Mouse (Mus musculus) kidney, adult 8-10 months (tissue): ENCODE results near the gene S100z.

Experiments
- DNase-seq, 2 experiments: peaks; one replicate each; pipeline ENCODE4 v3.0.0; 2022

Gene S100z

GRCm38 (mm10) chr13:95478671-95479413, at the start of gene S100z:
Gene S100z (minus strand): TSS chr13:95478721.
- no peak for DNase-seq

- DNase-seq, result peak; percentile 95
Observed at GRCm38 (mm10) chr13:95524674-95525491, 46.4 kb upstream of the S100z start, which contains the start of gene F2rl1. Gene F2rl1 (minus strand): TSS chr13:95525227.

- no peak for DNase-seq
Observed at GRCm38 (mm10) chr13:95524424-95524673, 45.8 kb upstream of the S100z start.

- peak; percentile 80 to 82 for DNase-seq
Observed at GRCm38 (mm10) chr13:95523659-95524423, 45.3 kb upstream of the S100z start.

- peak in 1 of 2 experiments; percentile 37 for DNase-seq
Observed at GRCm38 (mm10) chr13:95522176-95522575, 43.7 kb upstream of the S100z start.

- DNase-seq, result no peak
Observed at GRCm38 (mm10) chr13:95521029-95521428, 42.5 kb upstream of the S100z start.

- DNase-seq, result no peak
Observed at GRCm38 (mm10) chr13:95514756-95515155, 36.2 kb upstream of the S100z start.

GRCm38 (mm10) chr13:95510054-95510453, 31.5 kb upstream of the S100z start:
- no peak for DNase-seq

GRCm38 (mm10) chr13:95503279-95503917, 24.9 kb upstream of the S100z start:
- DNase-seq, result no peak

- no peak for DNase-seq
Observed at GRCm38 (mm10) chr13:95496601-95497000, 18.1 kb upstream of the S100z start.

GRCm38 (mm10) chr13:95494812-95495211, 16.3 kb upstream of the S100z start:
- no peak for DNase-seq

- no peak for DNase-seq
Observed at GRCm38 (mm10) chr13:95493296-95493695, 14.8 kb upstream of the S100z start.

- DNase-seq, result peak; percentile 25 to 37
Observed at GRCm38 (mm10) chr13:95491327-95491726, 12.8 kb upstream of the S100z start.

GRCm38 (mm10) chr13:95484664-95485063, 6.1 kb upstream of the S100z start:
- DNase-seq, result no peak

GRCm38 (mm10) chr13:95481428-95481827, 2.9 kb upstream of the S100z start:
- peak; percentile 56 to 84 for DNase-seq

- no peak for DNase-seq
Observed at GRCm38 (mm10) chr13:95477173-95477572, 1.3 kb downstream of the S100z start.

GRCm38 (mm10) chr13:95475124-95475523, 3.4 kb downstream of the S100z start:
- no peak for DNase-seq

- DNase-seq, result no peak
Observed at GRCm38 (mm10) chr13:95474294-95474693, 4.2 kb downstream of the S100z start.

- no peak for DNase-seq
Observed at GRCm38 (mm10) chr13:95470970-95471369, 7.6 kb downstream of the S100z start.

- no peak for DNase-seq
Observed at GRCm38 (mm10) chr13:95451529-95451928, 27.0 kb downstream of the S100z start.

GRCm38 (mm10) chr13:95450636-95451210, 27.8 kb downstream of the S100z start:
- no peak for DNase-seq

- no peak for DNase-seq
Observed at GRCm38 (mm10) chr13:95449730-95450129, 28.8 kb downstream of the S100z start.

GRCm38 (mm10) chr13:95444824-95445223, 33.7 kb downstream of the S100z start, which contains the start of gene Crhbp:
Gene Crhbp (minus strand): TSS chr13:95444924.
- DNase-seq, result no peak
